Mouse (Mus musculus) midbrain, embryonic 16.5 days (tissue): ENCODE data around the gene 1700011M02Rik. TPM values are rescaled to one million over a fixed set of nuclear protein-coding genes. Genes with fewer than 3 reads are reported as not detected.
"Not testable (repeated sequence)": the region's sequence is repeated elsewhere in the genome, so short reads cannot be mapped to it uniquely, and the experiment has no call there.

Source experiments
- ATAC-seq: fragments of 200-750 bp; cut with Nextera tagmentation; 2 replicates; pipeline ENCODE4 v1.8.0; 2017; ENCODE audit warnings: moderate TSS enrichment
- H3K27ac ChIP-seq: fragments of 300-500 bp; sonication (generic); 2 replicates; pipeline ENCODE4 v1.5.1; 2014; ENCODE audit warnings: mild to moderate bottlenecking, low read length, mixed read lengths
- H3K27me3 ChIP-seq: fragments of 300-500 bp; sonication (generic); 2 replicates; pipeline ENCODE4 v1.6.1; 2014; ENCODE audit warnings: low read depth, low read length, mixed read lengths; ENCODE audit not compliant: control insufficient read depth, insufficient read depth
- H3K36me3 ChIP-seq: fragments of 300-500 bp; sonication (generic); 2 replicates; pipeline ENCODE4 v1.6.1; 2014; ENCODE audit warnings: mild to moderate bottlenecking, low read length, moderate library complexity, mixed read lengths; ENCODE audit not compliant: control insufficient read depth, insufficient read depth
- H3K4me1 ChIP-seq: fragments of 300-500 bp; sonication (generic); 2 replicates; pipeline ENCODE4 v1.6.1; 2014; ENCODE audit warnings: mild to moderate bottlenecking, low read length, mixed read lengths; ENCODE audit not compliant: control insufficient read depth, insufficient read depth
- H3K4me2 ChIP-seq: fragments of 300-500 bp; sonication (generic); 2 replicates; pipeline ENCODE4 v1.6.1; 2014; ENCODE audit warnings: mild to moderate bottlenecking, low read length, mixed read lengths
- H3K4me3 ChIP-seq: fragments of 300-500 bp; sonication (generic); 2 replicates; pipeline ENCODE4 v1.5.1; 2014; ENCODE audit warnings: low read depth, mild to moderate bottlenecking, low read length, moderate library complexity, mixed read lengths
- H3K9ac ChIP-seq: fragments of 300-500 bp; sonication (generic); 2 replicates; pipeline ENCODE4 v1.6.1; 2014; ENCODE audit warnings: low read depth, low read length, mixed read lengths
- H3K9me3 ChIP-seq: fragments of 300-500 bp; sonication (generic); replicated peaks from 2 replicates; pipeline ENCODE4 v1.6.1; 2014; ENCODE audit warnings: mild to moderate bottlenecking, low read length, mixed read lengths; ENCODE audit not compliant: control insufficient read depth, poor library complexity, severe bottlenecking
- WGBS: fragments of 180-500 bp; shearing (Covaris S2); extraction: QIAGEN DNeasy Blood & Tissue Kit; methylation state at CpG from one replicate; pipeline ENCODE4 v1.1.7; 2014; 5-methylcytosine and 5-hydroxymethylcytosine counted together
- polyA plus RNA-seq: library from polyadenylated mRNA; unstranded; fragments of >200 nt; fragmentation: Nextera tagmentation; extraction: Ambion mirVana; gene quantifications from 2 replicates; pipeline ENCODE4 v1.2.1, GENCODE M21; 2015

Gene 1700011M02Rik
- not detected in 2 replicates for polyA plus RNA-seq

GRCm38 (mm10) chrX:102908587-102908986 is at the start of gene 1700011M02Rik, which contains the start of gene Dmrtc1a:
1700011M02Rik (plus strand) TSS chrX:102908905.
Dmrtc1a (minus strand) TSS chrX:102908687.
- H3K4me3 ChIP-seq, H3K4me1 ChIP-seq, H3K9ac ChIP-seq, ATAC-seq, H3K9me3 ChIP-seq, H3K36me3 ChIP-seq, H3K27ac ChIP-seq, H3K4me2 ChIP-seq, H3K27me3 ChIP-seq: not testable (repeated sequence)
- 86% methylated on average over 5 of the region's 9 CpGs for WGBS

GRCm38 (mm10) chrX:102867871-102868270 is 40.8 kb upstream of the 1700011M02Rik start, which contains the start of gene 1700031F05Rik:
1700031F05Rik (minus strand) TSS chrX:102867971.
- Histone ChIP-seq H3K4me1 (no peaks in the 10 kb centered on the region), H3K36me3 (no peaks in the 10 kb centered on the region), H3K9ac (no peak within 1 kb of the TSS), H3K4me3 (no peak within 1 kb of the TSS), H3K27me3 (no peaks in the 10 kb centered on the region), H3K4me2 (no peak within 1 kb of the TSS), H3K9me3 (no peaks in the 10 kb centered on the region), H3K27ac (no peak within 1 kb of the TSS)
- ATAC-seq = no peak
- 84% methylated on average over 5 of the region's 6 CpGs for WGBS

DNA sequence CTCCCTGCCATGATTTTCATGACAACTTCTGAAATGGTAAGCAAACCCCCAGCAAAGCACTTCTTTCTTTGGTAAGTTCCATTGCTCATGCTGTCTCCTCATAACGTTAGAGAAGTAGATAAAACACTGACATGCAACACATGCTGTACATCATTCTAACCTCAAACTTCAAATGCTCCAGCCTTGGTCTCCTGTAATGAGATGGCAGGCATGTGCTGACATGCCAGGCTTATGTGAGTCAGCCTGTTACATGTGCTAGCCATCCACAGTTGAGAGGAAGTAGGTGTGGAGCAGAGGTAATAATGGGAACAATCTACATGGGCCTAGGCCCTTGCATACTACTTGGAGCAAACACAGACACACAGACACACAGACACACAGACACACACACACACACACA is 6.1 kb downstream of the 1700011M02Rik start:
- not testable (repeated sequence) for H3K9me3 ChIP-seq, H3K4me1 ChIP-seq, H3K36me3 ChIP-seq, H3K4me3 ChIP-seq, H3K9ac ChIP-seq, ATAC-seq, H3K27me3 ChIP-seq, H3K4me2 ChIP-seq, H3K27ac ChIP-seq
- WGBS = 87% methylated on average over 1 of the region's 1 CpGs

GRCm38 (mm10) chrX:102926707-102927106 is 18.0 kb downstream of the 1700011M02Rik start:
- not testable (repeated sequence) for H3K4me2 ChIP-seq, H3K4me1 ChIP-seq, H3K36me3 ChIP-seq, H3K27me3 ChIP-seq, H3K4me3 ChIP-seq, H3K27ac ChIP-seq, H3K9me3 ChIP-seq, H3K9ac ChIP-seq
- peak; percentile 39; the same call in 1 of the 2 replicates for ATAC-seq
- 26% methylated on average over 3 of the region's 4 CpGs for WGBS

DNA sequence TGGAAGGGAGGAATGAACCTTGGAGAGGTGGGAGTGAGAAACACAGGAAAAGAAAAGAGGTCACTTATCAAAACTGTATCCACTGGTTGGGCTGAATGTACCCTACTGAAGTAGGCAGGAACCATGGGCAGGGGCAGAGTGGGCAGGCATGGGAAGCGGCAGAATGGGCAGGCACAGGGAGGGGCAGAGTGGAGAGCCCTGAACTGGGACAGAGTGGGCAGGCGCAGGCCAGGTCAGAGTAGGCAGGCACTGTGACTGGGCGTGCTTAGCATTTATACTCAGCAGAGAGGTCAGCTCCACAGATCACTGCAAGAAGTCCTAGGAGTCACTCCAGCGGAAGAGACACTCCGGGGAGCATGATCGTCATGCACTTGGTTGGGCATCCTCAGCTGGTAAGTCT is 19.4 kb downstream of the 1700011M02Rik start, which contains the start of gene 1700018G05Rik:
1700018G05Rik (plus strand) TSS at position 301 of the 400 bp plus-strand sequence.
- not testable (repeated sequence) for ATAC-seq, H3K4me3 ChIP-seq, H3K27ac ChIP-seq, H3K9ac ChIP-seq, H3K4me1 ChIP-seq, H3K27me3 ChIP-seq, H3K9me3 ChIP-seq, H3K36me3 ChIP-seq, H3K4me2 ChIP-seq
- WGBS = 93% methylated on average over 5 of the region's 6 CpGs

- Histone ChIP-seq H3K27ac (peak overlapping the region; percentile 57), H3K9me3 (no peaks in the 10 kb centered on the region), H3K4me2 (peak overlapping the region; percentile 58), H3K4me1 (no peaks in the 10 kb centered on the region), H3K9ac (peak overlapping the region; percentile 74), H3K36me3 (no peaks in the 10 kb centered on the region), H3K27me3 (no peaks in the 10 kb centered on the region; the same call in 1 of the 2 replicates), H3K4me3 (peak overlapping the region; percentile 57)
- 53% methylated on average over 12 of the region's 12 CpGs for WGBS
- no peak; the same call in 1 of the 2 replicates for ATAC-seq
Observed at GRCm38 (mm10) chrX:102932992-102933570, 24.4 kb downstream of the 1700011M02Rik start.

GRCm38 (mm10) chrX:102933571-102934394 is 25.1 kb downstream of the 1700011M02Rik start:
- Histone ChIP-seq H3K4me1 (no peaks in the 10 kb centered on the region), H3K4me3 (peak overlapping the region; percentile 57), H3K9me3 (no peaks in the 10 kb centered on the region), H3K27me3 (no peaks in the 10 kb centered on the region; the same call in 1 of the 2 replicates), H3K27ac (peak overlapping the region; percentile 57), H3K36me3 (no peaks in the 10 kb centered on the region), H3K9ac (peak overlapping the region; percentile 74), H3K4me2 (peak overlapping the region; percentile 58)
- peak; percentile 86 for ATAC-seq
- WGBS = 29% methylated on average over 28 of the region's 68 CpGs

DNA sequence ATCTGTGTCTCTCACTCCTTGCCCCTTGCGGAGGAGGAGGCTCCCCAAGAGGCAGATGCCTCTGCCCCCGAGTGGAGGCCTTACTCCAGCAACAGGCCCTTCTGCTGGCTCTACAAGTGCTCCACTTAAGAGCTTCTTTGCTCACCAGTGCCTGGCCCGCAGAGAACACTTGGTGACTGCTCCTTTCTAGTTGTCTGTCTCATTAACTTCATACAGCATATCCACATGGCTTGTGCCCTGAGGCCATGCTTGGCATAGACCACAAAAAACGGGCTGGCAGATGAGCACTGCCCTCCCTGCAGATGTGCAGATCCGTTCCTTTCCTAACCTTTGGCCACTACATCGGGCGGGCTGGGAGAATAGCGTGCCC is 25.7 kb downstream of the 1700011M02Rik start:
- 53% methylated on average over 8 of the region's 8 CpGs for WGBS
- peak overlapping the region; percentile 74; the same call in 1 of the 2 replicates for H3K9ac ChIP-seq
- ATAC-seq = no peak; the same call in 1 of the 2 replicates
- H3K9me3 ChIP-seq = no peaks in the 10 kb centered on the region
- H3K27me3 ChIP-seq = no peaks in the 10 kb centered on the region; the same call in 1 of the 2 replicates
- peak overlapping the region; percentile 58 for H3K4me2 ChIP-seq
- no peaks in the 10 kb centered on the region for H3K4me1 ChIP-seq
- no peaks in the 10 kb centered on the region for H3K36me3 ChIP-seq
- H3K27ac ChIP-seq = no peak overlapping the region
- peak overlapping the region; percentile 57 for H3K4me3 ChIP-seq

DNA sequence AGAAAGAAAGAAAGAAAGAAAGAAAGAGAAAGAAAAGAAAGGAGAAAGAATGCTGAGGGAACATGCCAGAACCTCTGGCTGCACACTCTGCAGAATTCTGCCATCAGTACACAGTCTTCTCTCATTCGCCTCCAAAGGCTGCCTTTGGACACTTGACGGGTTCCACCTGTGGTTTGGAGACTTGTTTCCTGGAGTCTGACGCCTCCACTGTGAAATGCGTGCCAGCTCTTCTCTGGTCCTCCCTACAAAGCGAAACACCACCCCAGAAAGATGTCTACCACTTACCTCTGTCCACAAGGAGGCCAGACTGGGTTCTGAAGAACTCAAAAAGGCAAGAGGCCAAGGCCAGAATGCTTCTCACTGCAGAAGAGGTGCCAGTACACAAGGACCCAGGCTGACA is 28.0 kb downstream of the 1700011M02Rik start:
- 82% methylated on average over 5 of the region's 5 CpGs for WGBS
- no peaks in the 10 kb centered on the region for H3K4me1 ChIP-seq

More for the DNA sequence above, 28.0 kb downstream of the 1700011M02Rik start:
- H3K9ac ChIP-seq = no peak overlapping the region
- no peaks in the 10 kb centered on the region; the same call in 1 of the 2 replicates for H3K27me3 ChIP-seq
- H3K4me2 ChIP-seq = no peak overlapping the region
- H3K9me3 ChIP-seq = no peaks in the 10 kb centered on the region
- no peaks in the 10 kb centered on the region for H3K36me3 ChIP-seq
- H3K4me3 ChIP-seq = no peak overlapping the region
- no peak for ATAC-seq
- no peak overlapping the region for H3K27ac ChIP-seq
